ENCODE assay signal across 13 mouse cellular contexts in genomic region chr4:100395407-100395806, GRCm38 (mm10).
DNase-seq lines count a peak whose midpoint lies in the region; ATAC-seq and TF ChIP-seq lines count a peak whose summit lies in the region.
"Had no signal": no experiment of that assay in that cellular context is flagged by ENCODE, and none has a peak within 500 bp of the region (broad histone marks: within the 10 kb centered on the region; RNA-seq: fewer than 3 reads in every experiment).

No protein-coding gene starts in this region.

- DNase-seq in adrenal gland, postnatal 14 days, result peak; percentile 8
- no peak for DNase-seq in adrenal gland, adult (ENCODE audit: inconsistent age in 2 of 2, low spot score in 1 of 2)
- no peak for DNase-seq in lung, postnatal 0 days (ENCODE audit: low spot score)
- DNase-seq in lung, postnatal 14 days, result no peak
- peak; percentile 21 to 40 for DNase-seq in gastrocnemius, adult 8-10 months (ENCODE audit: low spot score in 2 of 2)
- peak; percentile 81 to 86 for DNase-seq in heart, postnatal 10 days
- no peak for DNase-seq in frontal cortex, postnatal 10 days (ENCODE audit: low spot score in 2 of 2)
- no peak for DNase-seq in thymus, postnatal 14 days
- DNase-seq: cerebellum, adult 9-10 months had no signal

- no peak overlapping the region for H3K27ac ChIP-seq in lung, postnatal 0 days (ENCODE audit: low read length)
- H3K27ac ChIP-seq: hindbrain, embryonic 12.5 days; limb, embryonic 13.5 days; midbrain, embryonic 15.5 days had no signal

- no peak for TF ChIP-seq CTCF in lung, postnatal 0 days (IDR thresholded peaks at IDR 0.05)

- intact Hi-C loops in heart, postnatal 10 days (cut with DNase I), result no loop called here

- H3K4me3 ChIP-seq in lung, postnatal 0 days (ENCODE audit: low read depth, low read length), result no peak overlapping the region
- H3K4me3 ChIP-seq: hindbrain, embryonic 12.5 days; limb, embryonic 13.5 days; midbrain, embryonic 15.5 days had no signal

- WGBS in lung, postnatal 0 days, result 86% methylated on average over 4 of the region's 4 CpGs

- H3K36me3 ChIP-seq in lung, postnatal 0 days (ENCODE audit: insufficient read depth, low read length), result no peaks in the 10 kb centered on the region
- H3K36me3 ChIP-seq: hindbrain, embryonic 12.5 days; limb, embryonic 13.5 days; midbrain, embryonic 15.5 days had no signal

- no peak for TF ChIP-seq EP300 in lung, postnatal 0 days (IDR thresholded peaks at IDR 0.05)

- H3K4me1 ChIP-seq in lung, postnatal 0 days (ENCODE audit: insufficient read depth, low read depth, low read length), result no peaks in the 10 kb centered on the region; the same call in 1 of the 2 replicates
- H3K4me1 ChIP-seq: hindbrain, embryonic 12.5 days; midbrain, embryonic 15.5 days had no signal

- ATAC-seq in lung, postnatal 0 days, result peak; percentile 37
- ATAC-seq: intestine, postnatal 0 days; midbrain, embryonic 15.5 days had no signal

- no peaks in the 10 kb centered on the region for H3K27me3 ChIP-seq in lung, postnatal 0 days (replicated peaks; ENCODE audit: insufficient read depth, low read length)
- H3K27me3 ChIP-seq: hindbrain, embryonic 12.5 days; midbrain, embryonic 15.5 days had no signal

- H3K9ac ChIP-seq in lung, postnatal 0 days (replicated peaks; ENCODE audit: low read depth), result no peak overlapping the region
- H3K9ac ChIP-seq: hindbrain, embryonic 12.5 days; limb, embryonic 13.5 days; midbrain, embryonic 15.5 days had no signal

- H3K9me3 ChIP-seq in lung, postnatal 0 days (ENCODE audit: low read length), result no peaks in the 10 kb centered on the region
- H3K9me3 ChIP-seq: hindbrain, embryonic 12.5 days; limb, embryonic 13.5 days; midbrain, embryonic 15.5 days had no signal

- no peak overlapping the region for H3K4me2 ChIP-seq in lung, postnatal 0 days (replicated peaks; ENCODE audit: low read depth, low read length)
- H3K4me2 ChIP-seq: hindbrain, embryonic 12.5 days; limb, embryonic 13.5 days; midbrain, embryonic 15.5 days had no signal

Comparison
In these comparisons a context has a peak if more than half of its experiments do, and no peak if none do; other contexts are left out.
1. DNase-seq: peak in adrenal gland, postnatal 14 days (single experiment), gastrocnemius, adult 8-10 months (2 of 2) and heart, postnatal 10 days (2 of 2); none in adrenal gland, adult (0 of 2), lung, postnatal 0 days (single experiment), lung, postnatal 14 days (single experiment), frontal cortex, postnatal 10 days (0 of 2) and thymus, postnatal 14 days (single experiment).